Mouse (Mus musculus): ENCODE results near the gene Med31. TPM values are rescaled to one million over a fixed set of nuclear protein-coding genes. Genes with fewer than 3 reads are reported as not detected.

Med31 gene
- polyA plus RNA-seq (2012; rRNA removed): 41.9 and 53.8 TPM in 2 replicates

GRCm38 (mm10) chr11:72215410-72215797, at the start of gene Med31:
Gene Med31, minus strand, starts transcription at chr11:72215592.

DNA sequence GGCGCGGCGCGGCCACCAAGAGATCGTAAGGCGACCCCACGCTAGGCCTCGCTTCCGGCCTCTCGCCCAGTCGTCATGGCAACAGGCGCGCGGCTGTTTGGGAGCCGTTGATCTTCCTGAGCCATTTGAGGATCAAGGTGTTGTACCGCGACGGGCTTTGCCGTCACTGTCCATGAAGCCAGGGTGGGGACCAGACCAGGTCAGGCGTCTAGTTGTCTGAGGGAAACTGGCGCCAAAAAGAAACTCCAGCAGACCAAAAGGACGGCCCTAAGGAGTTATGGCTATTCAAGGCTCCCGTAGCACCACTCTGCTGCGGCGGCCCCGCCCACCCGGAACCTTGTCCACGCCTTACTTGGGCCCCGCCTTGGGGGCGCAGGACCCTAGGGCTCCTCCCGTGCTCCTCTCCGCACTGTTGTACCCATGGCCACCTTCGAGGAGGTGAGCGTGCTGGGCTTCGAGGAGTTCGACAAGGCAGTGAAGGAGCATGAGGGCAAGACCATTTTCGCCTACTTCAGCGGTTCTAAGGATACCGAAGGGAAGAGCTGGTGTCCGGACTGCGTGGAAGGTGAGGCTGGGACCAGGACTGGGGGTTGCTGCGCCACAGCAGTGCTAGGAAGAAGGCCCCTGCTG, 8.1 kb downstream of the Med31 start, which contains the start of the genes 4933427D14Rik and Txndc17:
Gene 4933427D14Rik, minus strand, starts transcription at position 256 of the 630 bp plus-strand sequence.
Gene Txndc17, plus strand, starts transcription at position 344 of the 630 bp plus-strand sequence.

DNA sequence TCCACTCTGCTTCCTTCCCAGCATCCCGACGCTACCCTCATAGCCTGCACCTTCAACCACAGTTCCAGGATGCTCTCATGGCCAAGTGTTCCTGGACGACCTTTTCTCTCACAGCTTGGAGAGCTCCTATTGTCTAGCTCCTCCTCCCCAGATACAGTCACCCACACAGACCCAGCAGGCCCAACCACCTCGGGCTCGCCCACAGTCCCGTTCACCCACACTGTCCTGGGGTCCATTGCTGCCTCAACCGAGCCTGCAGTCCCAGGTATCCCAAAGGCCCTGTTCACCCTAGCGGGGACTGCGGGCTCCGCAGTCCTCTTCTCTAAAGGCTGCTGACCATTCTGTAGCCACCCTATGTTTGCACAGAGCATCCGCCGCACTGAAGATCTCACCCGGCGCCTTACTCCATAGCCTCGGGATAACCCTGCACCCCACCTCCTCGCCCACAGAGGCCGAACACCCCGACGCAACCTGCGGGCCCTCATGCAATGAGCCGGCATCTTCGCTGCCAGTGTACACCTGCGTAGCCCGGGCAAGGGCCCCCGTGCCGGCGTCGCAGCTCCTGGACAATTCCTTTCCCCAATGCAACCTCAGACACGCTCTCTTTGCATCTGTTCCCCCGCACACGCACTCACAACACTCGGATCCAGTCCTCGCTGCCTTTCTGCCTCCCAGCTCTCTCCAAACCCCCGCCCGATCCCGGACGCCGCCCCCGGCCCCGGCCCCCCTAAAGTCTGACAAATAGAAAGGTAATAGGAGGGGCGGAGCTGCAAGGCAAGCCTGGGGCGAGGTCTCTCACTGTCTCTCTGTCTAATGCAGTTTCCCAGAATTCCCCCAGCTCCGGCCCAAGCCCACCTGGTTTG, 8.8 kb downstream of the Med31 start, which contains the start of gene Gm43951:
Gene Gm43951, minus strand, starts transcription at position 500 of the 863 bp plus-strand sequence.

Other genes with a start within 250 kb of the Med31 start
- 0.42 and 0.43 TPM in 2 replicates for gene Aipl1, start 178.1 kb downstream of the Med31 start, polyA plus RNA-seq (2012; rRNA removed)
- gene Pimreg, start 173.6 kb downstream of the Med31 start, polyA plus RNA-seq (2012; rRNA removed): 42.6 and 53.5 TPM in 2 replicates
- 7.5 and 9.4 TPM in 2 replicates for gene Pitpnm3, start 79.8 kb downstream of the Med31 start, polyA plus RNA-seq (2012; rRNA removed)
- gene Gm43951, start 8.8 kb downstream of the Med31 start, polyA plus RNA-seq (2012; rRNA removed): 5.5 and 5.8 TPM in 2 replicates
- 34.3 and 34.9 TPM in 2 replicates for gene 4933427D14Rik, start 8.1 kb downstream of the Med31 start, polyA plus RNA-seq (2012; rRNA removed)
- gene Txndc17, start 8.0 kb downstream of the Med31 start, polyA plus RNA-seq (2012; rRNA removed): 89.9 and 97.7 TPM in 2 replicates
- gene Slc13a5, start 51.6 kb upstream of the Med31 start, polyA plus RNA-seq (2012; rRNA removed): 1.6 and 3.7 TPM in 2 replicates
- gene Xaf1, start 86.0 kb upstream of the Med31 start, polyA plus RNA-seq (2012; rRNA removed): 4.0 and 4.2 TPM in 2 replicates
- gene Fbxo39, start 98.9 kb upstream of the Med31 start, polyA plus RNA-seq (2012; rRNA removed): not detected in 2 replicates
- 3.6 and 3.7 TPM in 2 replicates for gene Tekt1, start 146.8 kb upstream of the Med31 start, polyA plus RNA-seq (2012; rRNA removed)
- gene Smtnl2, start 196.1 kb upstream of the Med31 start, polyA plus RNA-seq (2012; rRNA removed): 1.7 and 5.0 TPM in 2 replicates
- gene Ggt6, start 219.9 kb upstream of the Med31 start, polyA plus RNA-seq (2012; rRNA removed): 0.21 TPM in 1 of 2 replicates, not detected in the other
- 87.2 and 91.4 TPM in 2 replicates for gene Mybbp1a, start 225.8 kb upstream of the Med31 start, polyA plus RNA-seq (2012; rRNA removed)

All from central nervous system, embryonic 14 days (tissue).